Mouse (Mus musculus) 3T3-L1 (cell line): Measurements from ENCODE around the gene Kif6.

Experiments
- DNase-seq: peaks from one replicate; pipeline ENCODE4 v3.0.0-alpha.2; 2015; ENCODE audit warnings: low read depth, low spot score

Gene Kif6

GRCm38 (mm10) chr17:49614577-49615235 is at the start of gene Kif6:
Kif6 (plus strand) TSS chr17:49615136.
- DNase-seq: peak; percentile 95

- no peak for DNase-seq
These were observed 46.2 kb upstream of the Kif6 start for GRCm38 (mm10) chr17:49568717-49569116.

- DNase-seq: no peak
These were observed 37.6 kb upstream of the Kif6 start for GRCm38 (mm10) chr17:49577321-49577720.

GRCm38 (mm10) chr17:49582471-49582870 is 32.5 kb upstream of the Kif6 start:
- no peak for DNase-seq

- no peak for DNase-seq
These were observed 24.9 kb upstream of the Kif6 start for GRCm38 (mm10) chr17:49590051-49590450.

GRCm38 (mm10) chr17:49605397-49605796 is 9.5 kb upstream of the Kif6 start:
- DNase-seq: no peak

- no peak for DNase-seq
These were observed 7.4 kb upstream of the Kif6 start for GRCm38 (mm10) chr17:49607351-49608027.

- no peak for DNase-seq
These were observed 4.6 kb upstream of the Kif6 start for GRCm38 (mm10) chr17:49610296-49610695.

GRCm38 (mm10) chr17:49615241-49615651 is 310 bp downstream of the Kif6 start:
- peak; percentile 27 for DNase-seq

GRCm38 (mm10) chr17:49624572-49624971 is 9.6 kb downstream of the Kif6 start:
- DNase-seq: peak; percentile 9

- no peak for DNase-seq
These were observed 12.3 kb downstream of the Kif6 start for GRCm38 (mm10) chr17:49627011-49627794.

GRCm38 (mm10) chr17:49628875-49629274 is 13.9 kb downstream of the Kif6 start:
- DNase-seq: peak; percentile 20

GRCm38 (mm10) chr17:49633041-49633440 is 18.1 kb downstream of the Kif6 start:
- no peak for DNase-seq

GRCm38 (mm10) chr17:49641903-49642302 is 27.0 kb downstream of the Kif6 start:
- no peak for DNase-seq

GRCm38 (mm10) chr17:49642336-49642735 is 27.4 kb downstream of the Kif6 start:
- DNase-seq: no peak

- DNase-seq: no peak
These were observed 28.1 kb downstream of the Kif6 start for GRCm38 (mm10) chr17:49642889-49643490.

GRCm38 (mm10) chr17:49646267-49646666 is 31.3 kb downstream of the Kif6 start:
- no peak for DNase-seq

- DNase-seq: no peak
These were observed 34.0 kb downstream of the Kif6 start for GRCm38 (mm10) chr17:49648970-49649369.

GRCm38 (mm10) chr17:49649394-49649793 is 34.5 kb downstream of the Kif6 start:
- no peak for DNase-seq

- DNase-seq: no peak
These were observed 35.4 kb downstream of the Kif6 start for GRCm38 (mm10) chr17:49650366-49650765.

- DNase-seq: no peak
These were observed 37.4 kb downstream of the Kif6 start for GRCm38 (mm10) chr17:49652357-49652756.

GRCm38 (mm10) chr17:49652800-49653199 is 37.9 kb downstream of the Kif6 start:
- no peak for DNase-seq
